Mouse (Mus musculus): ENCODE results near the gene Bcl2l13. TPM values are rescaled to one million over a fixed set of nuclear protein-coding genes. Genes with fewer than 3 reads are reported as not detected.
A peak's percentile ranks its signal among the peaks of the same experiment; 100 is the strongest.
"Not testable (repeated sequence)": the region's sequence is repeated elsewhere in the genome, so short reads cannot be mapped to it uniquely, and the experiment has no call there.

The Bcl2l13 gene
- polyA plus RNA-seq, 1 experiment from 2014 or later = 49.4 TPM

DNA sequence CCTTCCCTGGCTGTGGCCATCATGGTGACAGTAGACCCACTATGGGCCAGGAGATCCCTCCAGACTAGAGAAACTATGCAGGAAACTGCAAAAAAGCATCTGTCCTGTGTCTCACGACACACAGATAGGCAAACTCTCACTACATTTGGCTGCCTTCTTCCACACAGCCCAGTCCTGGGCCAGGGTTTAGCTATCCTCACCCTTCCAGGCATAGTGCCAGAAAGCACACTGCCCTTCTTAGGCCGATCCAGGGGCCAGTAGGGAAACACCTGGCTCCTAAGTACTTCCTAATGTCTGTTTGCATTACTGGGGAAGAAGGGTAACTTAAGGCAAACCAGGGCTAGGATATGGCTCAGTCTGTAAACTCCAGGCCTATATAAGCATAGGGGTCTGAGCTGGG lies 76.9 kb downstream of the Bcl2l13 start:
- no peak overlapping the region for H3K27ac ChIP-seq (ENCODE audit: low read depth, low read length)
- H3K9ac ChIP-seq (ENCODE audit: low read length) = no peak overlapping the region
- no peaks in the 10 kb centered on the region for H3K27me3 ChIP-seq (ENCODE audit: control insufficient read depth, insufficient read depth, low read length)
- ATAC-seq (ENCODE audit: insufficient read depth, low FRiP score, low TSS enrichment) (no peak), DNase-seq (ENCODE audit: low spot score) (no peak)
- 0 out of 2 replicates have a peak, but pooled peaks cover 2% of the 10 kb centered on the region for H3K4me1 ChIP-seq (ENCODE audit: control insufficient read depth, insufficient read depth, low read length)
- H3K36me3 ChIP-seq (ENCODE audit: control insufficient read depth, insufficient read depth, low read length) = no peaks in the 10 kb centered on the region
- H3K4me3 ChIP-seq (ENCODE audit: low read depth, low read length) = no peak overlapping the region
- no peak overlapping the region for H3K4me2 ChIP-seq (ENCODE audit: low read depth)
- H3K9me3 ChIP-seq (ENCODE audit: control insufficient read depth, low read length) = no peaks in the 10 kb centered on the region
- 82% methylated on average over 2 of the region's 2 CpGs for WGBS

DNA sequence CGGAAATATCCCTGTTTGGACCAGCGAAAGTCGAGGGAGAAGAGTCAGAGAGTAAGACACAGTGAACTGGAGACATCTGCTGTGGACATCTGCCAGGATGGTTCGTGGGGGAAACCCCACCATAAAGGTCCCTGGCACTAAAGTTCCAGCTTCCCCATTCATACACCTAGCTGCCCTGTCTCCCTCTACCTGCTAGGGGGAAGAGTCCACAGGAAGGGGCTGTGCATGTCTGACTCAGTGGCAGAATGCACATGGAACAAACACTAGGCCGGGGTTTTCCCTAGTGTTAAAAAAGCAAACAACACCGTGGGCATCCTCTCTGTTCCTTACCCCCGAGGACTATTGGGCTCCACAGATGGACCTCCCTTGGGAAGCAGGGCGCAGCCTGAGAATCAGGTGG lies 77.8 kb downstream of the Bcl2l13 start:
- no peak overlapping the region for H3K4me2 ChIP-seq (ENCODE audit: low read depth)
- no peaks in the 10 kb centered on the region for H3K9me3 ChIP-seq (ENCODE audit: control insufficient read depth, low read length)
- ATAC-seq (ENCODE audit: insufficient read depth, low FRiP score, low TSS enrichment) (no peak), DNase-seq (ENCODE audit: low spot score) (no peak)
- 0 out of 2 replicates have a peak, but pooled peaks cover 2% of the 10 kb centered on the region for H3K4me1 ChIP-seq (ENCODE audit: control insufficient read depth, insufficient read depth, low read length)
- no peak overlapping the region for H3K4me3 ChIP-seq (ENCODE audit: low read depth, low read length)
- H3K9ac ChIP-seq (ENCODE audit: low read length) = no peak overlapping the region
- WGBS = 86% methylated on average over 8 of the region's 8 CpGs
- H3K36me3 ChIP-seq (ENCODE audit: control insufficient read depth, insufficient read depth, low read length) = no peaks in the 10 kb centered on the region
- H3K27me3 ChIP-seq (ENCODE audit: control insufficient read depth, insufficient read depth, low read length) = no peaks in the 10 kb centered on the region
- H3K27ac ChIP-seq (ENCODE audit: low read depth, low read length) = no peak overlapping the region

DNA sequence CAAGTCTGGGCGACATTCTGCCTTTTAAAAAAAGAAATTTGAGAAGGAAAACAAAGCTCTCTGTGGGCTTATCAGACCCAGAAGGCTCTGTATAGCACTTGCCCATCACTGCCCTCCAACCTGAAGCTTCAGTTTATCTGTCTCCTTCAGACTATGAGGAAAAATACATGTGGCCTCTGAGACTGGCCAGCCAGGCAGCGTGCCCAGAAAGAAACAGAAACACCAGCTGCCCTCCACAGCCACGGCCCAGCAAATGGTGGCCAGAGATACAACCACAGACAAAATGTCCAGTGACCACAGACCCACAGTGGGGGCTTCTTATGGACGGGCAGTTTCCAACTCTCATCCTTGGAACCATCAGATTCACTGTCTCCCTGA lies 78.5 kb downstream of the Bcl2l13 start:
- H3K36me3 ChIP-seq (ENCODE audit: control insufficient read depth, insufficient read depth, low read length) = no peaks in the 10 kb centered on the region
- ATAC-seq (ENCODE audit: insufficient read depth, low FRiP score, low TSS enrichment) (no peak), DNase-seq (ENCODE audit: low spot score) (no peak)
- 0 out of 2 replicates have a peak, but pooled peaks cover 2% of the 10 kb centered on the region for H3K4me1 ChIP-seq (ENCODE audit: control insufficient read depth, insufficient read depth, low read length)
- 80% methylated on average over 4 of the region's 4 CpGs for WGBS
- H3K27me3 ChIP-seq (ENCODE audit: control insufficient read depth, insufficient read depth, low read length) = no peaks in the 10 kb centered on the region
- no peak overlapping the region for H3K27ac ChIP-seq (ENCODE audit: low read depth, low read length)
- H3K9me3 ChIP-seq (ENCODE audit: control insufficient read depth, low read length) = no peaks in the 10 kb centered on the region
- no peak overlapping the region for H3K4me3 ChIP-seq (ENCODE audit: low read depth, low read length)
- no peak overlapping the region for H3K4me2 ChIP-seq (ENCODE audit: low read depth)
- H3K9ac ChIP-seq (ENCODE audit: low read length) = no peak overlapping the region

DNA sequence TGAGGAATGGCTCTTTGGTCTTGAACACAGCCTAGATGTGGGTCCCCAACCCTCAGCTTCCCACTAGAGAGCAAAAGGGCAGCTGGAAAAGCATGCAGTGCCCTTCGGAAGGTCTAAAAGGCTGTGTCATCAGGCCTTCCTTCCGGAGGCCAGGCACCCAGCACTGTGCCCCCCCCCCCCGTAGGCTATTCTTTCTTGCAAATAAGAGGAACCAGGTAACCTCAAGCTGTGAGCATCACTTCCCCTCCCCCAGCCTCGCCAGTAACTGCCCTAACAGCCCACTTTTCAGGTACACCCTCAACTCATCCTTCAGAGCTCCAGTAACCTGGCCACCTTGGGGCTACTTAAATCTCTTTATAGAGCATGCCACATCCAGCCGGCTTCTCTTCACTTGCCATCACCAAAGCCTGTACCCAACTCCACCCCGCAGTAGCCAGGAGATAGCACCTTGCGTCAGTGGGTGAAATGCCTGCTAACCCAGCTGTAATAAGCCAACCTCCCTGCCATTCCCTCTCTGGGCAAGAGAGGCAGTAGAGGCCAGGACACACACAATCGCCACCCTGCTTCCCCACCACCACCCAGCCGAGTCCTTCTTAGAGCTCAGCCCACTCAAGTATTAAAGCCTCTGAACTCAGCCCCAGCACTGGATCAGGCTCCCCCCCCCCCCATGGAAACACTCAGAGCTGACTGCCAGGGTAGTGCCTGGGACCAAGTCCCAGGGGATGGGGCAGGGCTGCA lies 79.1 kb downstream of the Bcl2l13 start:
- WGBS = 50% methylated on average over 9 of the region's 9 CpGs
- no peak overlapping the region for H3K27ac ChIP-seq (ENCODE audit: low read depth, low read length)
- H3K27me3 ChIP-seq (ENCODE audit: control insufficient read depth, insufficient read depth, low read length) = no peaks in the 10 kb centered on the region
- no peak overlapping the region for H3K4me2 ChIP-seq (ENCODE audit: low read depth)
- no peaks in the 10 kb centered on the region for H3K36me3 ChIP-seq (ENCODE audit: control insufficient read depth, insufficient read depth, low read length)
- no peak overlapping the region for H3K4me3 ChIP-seq (ENCODE audit: low read depth, low read length)
- ATAC-seq (ENCODE audit: insufficient read depth, low FRiP score, low TSS enrichment) = no peak
- no peak for DNase-seq (ENCODE audit: low spot score)
- H3K9ac ChIP-seq (ENCODE audit: low read length) = no peak overlapping the region
- H3K4me1 ChIP-seq (ENCODE audit: control insufficient read depth, insufficient read depth, low read length) = 0 out of 2 replicates have a peak, but pooled peaks cover 2% of the 10 kb centered on the region
- no peaks in the 10 kb centered on the region for H3K9me3 ChIP-seq (ENCODE audit: control insufficient read depth, low read length)

DNA sequence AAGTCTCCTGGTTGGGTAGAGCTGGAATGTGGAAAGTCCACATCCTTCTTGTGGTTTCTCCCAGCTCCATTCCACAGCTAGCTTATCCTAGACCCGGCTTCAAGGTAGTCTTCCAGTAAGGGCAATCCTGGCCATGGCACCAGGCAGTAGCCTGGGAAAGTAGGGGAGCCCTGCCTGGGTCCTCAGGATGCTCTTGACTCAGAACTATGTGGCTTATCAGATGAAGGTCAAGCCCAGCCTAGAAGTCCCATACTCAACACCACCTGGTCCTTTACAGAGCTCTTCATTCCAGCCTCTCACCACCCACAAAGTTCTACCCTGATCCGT lies 79.6 kb downstream of the Bcl2l13 start:
- Histone ChIP-seq H3K27me3 (ENCODE audit: control insufficient read depth, insufficient read depth, low read length) (no peaks in the 10 kb centered on the region), H3K27ac (ENCODE audit: low read depth, low read length) (no peak overlapping the region), H3K4me1 (ENCODE audit: control insufficient read depth, insufficient read depth, low read length) (0 out of 2 replicates have a peak, but pooled peaks cover 2% of the 10 kb centered on the region), H3K4me2 (ENCODE audit: low read depth) (no peak overlapping the region), H3K9me3 (ENCODE audit: control insufficient read depth, low read length) (no peaks in the 10 kb centered on the region), H3K4me3 (ENCODE audit: low read depth, low read length) (no peak overlapping the region), H3K9ac (ENCODE audit: low read length) (no peak overlapping the region), H3K36me3 (ENCODE audit: control insufficient read depth, insufficient read depth, low read length) (no peaks in the 10 kb centered on the region)
- WGBS = 33% methylated on average over 2 of the region's 2 CpGs
- DNase-seq (ENCODE audit: low spot score) (no peak), ATAC-seq (ENCODE audit: insufficient read depth, low FRiP score, low TSS enrichment) (no peak; the same call in 1 of the 2 replicates)

DNA sequence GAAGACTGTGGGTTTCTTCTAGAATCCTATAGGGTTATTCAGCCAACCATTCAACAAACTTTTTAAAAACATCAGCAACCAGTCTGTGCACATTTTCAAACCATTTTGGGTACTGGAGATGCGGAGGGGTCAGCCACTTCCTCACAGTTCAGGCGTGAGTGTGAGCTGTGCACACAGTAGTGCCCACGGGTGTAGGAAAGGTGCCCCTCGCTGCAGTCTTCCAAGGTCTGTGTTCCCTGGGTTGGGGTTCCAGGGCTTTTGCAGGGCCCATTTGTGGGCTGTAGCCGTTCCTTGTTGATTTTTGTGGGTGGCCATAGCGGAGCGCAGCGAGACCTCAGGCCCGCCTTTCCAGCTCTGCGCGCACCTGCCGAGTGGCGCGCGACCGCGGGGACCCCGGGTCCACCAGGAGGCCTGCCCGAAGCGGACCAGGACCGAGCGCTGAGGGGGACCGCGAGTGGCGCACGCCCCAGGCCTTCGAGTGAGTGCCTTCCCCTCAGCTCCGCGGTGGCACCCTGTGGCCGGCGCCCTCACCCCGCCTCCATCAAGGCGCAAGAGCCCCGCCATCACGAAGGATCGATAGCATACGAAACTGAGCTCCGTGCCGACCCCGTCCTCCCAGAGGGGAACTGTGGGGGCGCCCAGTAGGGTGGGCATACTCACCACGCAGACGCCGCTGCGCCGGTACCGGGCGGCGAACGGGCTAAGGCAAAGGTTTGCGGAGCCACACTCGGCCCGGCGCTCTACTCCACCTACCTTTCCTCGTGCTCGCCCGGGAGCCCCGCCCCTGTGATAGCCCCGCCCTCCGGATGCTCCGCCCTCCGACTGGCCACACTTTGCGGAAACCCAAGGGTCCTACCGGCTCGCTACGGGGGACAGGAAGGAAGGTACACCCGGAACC lies 80.3 kb downstream of the Bcl2l13 start, which contains the start of gene Bid:
TSS of gene Bid (minus strand) at position 780 of the 898 bp plus-strand sequence.
- H3K27ac ChIP-seq (ENCODE audit: low read depth, low read length) = 0 out of 2 replicates have a peak within 1 kb of the TSS, but pooled peaks have one; percentile 10
- peak within 1 kb of the TSS; percentile 48 for H3K9ac ChIP-seq (ENCODE audit: low read length)
- H3K4me1 ChIP-seq (ENCODE audit: control insufficient read depth, insufficient read depth, low read length) = 0 out of 2 replicates have a peak, but pooled peaks cover 2% of the 10 kb centered on the region
- H3K36me3 ChIP-seq (ENCODE audit: control insufficient read depth, insufficient read depth, low read length) = no peaks in the 10 kb centered on the region
- WGBS = under 1% methylated on average over 65 of the region's 67 CpGs
- DNase-seq (ENCODE audit: low spot score) (peak; percentile 90), ATAC-seq (ENCODE audit: insufficient read depth, low FRiP score, low TSS enrichment) (peak; percentile 89)
- no peaks in the 10 kb centered on the region for H3K27me3 ChIP-seq (ENCODE audit: control insufficient read depth, insufficient read depth, low read length)
- peak within 1 kb of the TSS; percentile 93 for H3K4me2 ChIP-seq (ENCODE audit: low read depth)
- H3K4me3 ChIP-seq (ENCODE audit: low read depth, low read length) = peak within 1 kb of the TSS; percentile 65
- H3K9me3 ChIP-seq (ENCODE audit: control insufficient read depth, low read length) = no peaks in the 10 kb centered on the region

DNA sequence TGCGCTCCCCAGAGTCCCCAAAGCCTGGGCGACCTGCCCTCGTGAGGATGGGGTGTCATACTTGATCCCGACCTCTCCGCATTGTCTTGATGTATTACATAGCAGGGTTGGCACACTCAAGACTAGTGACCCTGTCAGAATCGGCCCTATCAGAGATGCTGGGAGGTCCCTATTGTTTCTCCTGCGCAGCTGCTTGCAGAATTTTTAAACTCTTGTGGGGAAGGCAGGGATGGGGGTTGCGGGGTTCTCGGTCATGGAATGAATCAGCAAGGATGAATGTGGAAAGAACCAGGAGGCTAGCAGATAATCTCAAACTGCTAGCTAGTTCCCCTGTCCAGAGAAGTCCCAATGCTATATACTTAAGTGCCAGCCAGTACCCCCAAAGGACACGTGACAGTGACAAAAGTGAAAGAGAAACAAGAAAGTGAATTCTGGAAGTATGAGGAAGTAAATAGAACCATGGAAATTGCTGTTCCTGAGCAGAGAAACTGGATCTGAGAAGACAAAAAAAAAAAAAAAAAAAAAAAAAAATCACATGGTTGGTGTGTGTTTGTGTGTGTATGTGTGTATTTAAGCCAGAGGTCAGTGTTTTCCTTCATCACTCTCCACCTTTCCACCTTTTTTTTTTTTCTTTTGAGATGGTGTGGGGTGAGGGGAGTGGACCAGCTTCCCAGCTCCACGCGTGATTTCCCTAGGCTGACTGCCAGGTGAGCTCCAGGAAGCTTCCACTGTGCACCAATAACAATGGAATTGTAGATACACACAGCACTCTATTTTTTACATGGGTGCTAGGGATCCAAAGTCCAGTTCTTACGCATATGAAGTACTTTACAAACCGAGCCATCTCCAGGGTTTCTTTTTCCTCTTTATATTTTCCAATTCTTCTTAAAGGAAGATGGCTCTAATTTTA lies 81.2 kb downstream of the Bcl2l13 start:
- H3K36me3 ChIP-seq (ENCODE audit: control insufficient read depth, insufficient read depth, low read length); H3K4me1 ChIP-seq (ENCODE audit: control insufficient read depth, insufficient read depth, low read length); H3K27ac ChIP-seq (ENCODE audit: low read depth, low read length); H3K27me3 ChIP-seq (ENCODE audit: control insufficient read depth, insufficient read depth, low read length); DNase-seq (ENCODE audit: low spot score); H3K9me3 ChIP-seq (ENCODE audit: control insufficient read depth, low read length): not testable (repeated sequence)
- H3K4me2 ChIP-seq (ENCODE audit: low read depth) = peak overlapping the region; percentile 93
- peak overlapping the region; percentile 65 for H3K4me3 ChIP-seq (ENCODE audit: low read depth, low read length)
- H3K9ac ChIP-seq (ENCODE audit: low read length) = peak overlapping the region; percentile 48
- 27% methylated on average over 10 of the region's 14 CpGs for WGBS
- peak; percentile 25; the same call in 1 of the 2 replicates for ATAC-seq (ENCODE audit: insufficient read depth, low FRiP score, low TSS enrichment)

DNA sequence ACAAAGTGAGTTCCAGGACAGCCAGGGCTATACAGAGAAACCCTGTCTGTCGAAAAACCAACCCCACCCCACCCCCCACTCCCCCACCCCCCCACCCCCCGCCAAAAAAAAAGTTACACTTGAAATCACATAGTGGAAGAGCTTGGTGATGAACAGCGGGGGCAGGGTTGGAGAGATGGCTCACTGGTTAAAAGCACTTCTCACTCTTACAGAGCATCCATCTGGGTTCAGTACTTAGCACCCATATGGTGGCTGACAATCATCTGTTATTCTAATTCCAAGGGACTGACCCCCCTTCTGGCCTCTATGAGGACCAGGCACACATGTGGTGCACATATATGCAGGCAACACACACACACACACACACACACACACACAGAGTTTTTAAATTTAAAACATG lies 82.0 kb downstream of the Bcl2l13 start:
- Histone ChIP-seq H3K9ac (ENCODE audit: low read length) (no peak overlapping the region), H3K4me3 (ENCODE audit: low read depth, low read length) (no peak overlapping the region), H3K4me1 (ENCODE audit: control insufficient read depth, insufficient read depth, low read length) (0 out of 2 replicates have a peak, but pooled peaks cover 2% of the 10 kb centered on the region), H3K36me3 (ENCODE audit: control insufficient read depth, insufficient read depth, low read length) (no peaks in the 10 kb centered on the region), H3K4me2 (ENCODE audit: low read depth) (no peak overlapping the region), H3K27ac (ENCODE audit: low read depth, low read length) (no peak overlapping the region), H3K9me3 (ENCODE audit: control insufficient read depth, low read length) (no peaks in the 10 kb centered on the region), H3K27me3 (ENCODE audit: control insufficient read depth, insufficient read depth, low read length) (no peaks in the 10 kb centered on the region)
- DNase-seq (ENCODE audit: low spot score) (no peak), ATAC-seq (ENCODE audit: insufficient read depth, low FRiP score, low TSS enrichment) (no peak)
- 51% methylated on average over 3 of the region's 3 CpGs for WGBS
